Mouse (Mus musculus) embryonic fibroblast, embryonic 13.5 days (primary cell): ENCODE data around the gene Lxn.

Experiments
- CTCF ChIP-seq: IDR thresholded peaks from 2 replicates; pipeline ENCODE4 v1.5.1; 2011; ENCODE audit warnings: mild to moderate bottlenecking, control low read depth, low read length, moderate library complexity, borderline replicate concordance; ENCODE audit not compliant: insufficient read depth
- POLR2A ChIP-seq: IDR thresholded peaks from 2 replicates; pipeline ENCODE4 v1.6.1; 2011; ENCODE audit warnings: low read depth, mild to moderate bottlenecking, control low read depth, low read length, moderate library complexity

GRCm38 (mm10) chr3:67493132-67493531 lies 29.4 kb upstream of the Lxn start:
- TF ChIP-seq CTCF (no peak), POLR2A (no peak)
